Mouse (Mus musculus) MEL (cell line): Measurements from ENCODE around the gene Rbm15.

Experiments
- CHD1 ChIP-seq: IDR thresholded peaks from 2 replicates; pipeline ENCODE4 v1.6.1; 2012; ENCODE audit warnings: low read depth, mild to moderate bottlenecking, inconsistent platforms, low read length, improper control_type of control experiment
- CTCF ChIP-seq, 3 experiments: IDR thresholded peaks in 2 of 3; conservative IDR thresholded peaks in 1 of 3; 2 replicates each; pipeline ENCODE4 v1.5.1; 2011 to 2012; ENCODE audit warnings: low read length in 3 of 3, low read depth in 2 of 3, mild to moderate bottlenecking in 2 of 3, improper control_type of control experiment in 1 of 3, inconsistent platforms in 1 of 3, mixed read lengths in 1 of 3, moderate library complexity in 1 of 3; ENCODE audit not compliant: control insufficient read depth in 1 of 3, insufficient read depth in 1 of 3, poor library complexity in 1 of 3, severe bottlenecking in 1 of 3
- E2F4 ChIP-seq: IDR thresholded peaks from 2 replicates; pipeline ENCODE4 v1.6.1; 2011; ENCODE audit warnings: low read depth, low read length, improper control_type of control experiment, borderline replicate concordance
- EP300 ChIP-seq, 2 experiments: IDR thresholded peaks; 2 replicates each; pipeline ENCODE4 v1.6.1; 2011; ENCODE audit warnings: improper control_type of control experiment in 2 of 2, low read length in 2 of 2, low read depth in 1 of 2, mild to moderate bottlenecking in 1 of 2
- JUND ChIP-seq: IDR thresholded peaks from 2 replicates; pipeline ENCODE4 v1.6.1; 2011; ENCODE audit warnings: low read depth, mild to moderate bottlenecking, improper control_type of control experiment, low read length
- MAFK ChIP-seq: IDR thresholded peaks from 2 replicates; pipeline ENCODE4 v1.6.1; 2011; ENCODE audit warnings: low read depth, mild to moderate bottlenecking, low read length, improper control_type of control experiment, borderline replicate concordance
- MEF2A ChIP-seq: IDR thresholded peaks from 2 replicates; pipeline ENCODE4 v1.6.1; 2014; ENCODE audit warnings: low read depth, mild to moderate bottlenecking, inconsistent platforms, low read length, improper control_type of control experiment; ENCODE audit not compliant: poor library complexity, insufficient replicate concordance, severe bottlenecking; ENCODE audit errors: extremely low read depth
- MXI1 ChIP-seq: IDR thresholded peaks from 2 replicates; pipeline ENCODE4 v1.6.1; 2011; ENCODE audit warnings: mild to moderate bottlenecking, low read depth, low read length, improper control_type of control experiment
- POLR2A ChIP-seq, 2 experiments: IDR thresholded peaks; 2 replicates each; pipeline ENCODE4 v1.6.1; 2011 to 2012; ENCODE audit warnings: low read length in 2 of 2, mild to moderate bottlenecking in 2 of 2, control low read depth in 1 of 2, improper control_type of control experiment in 1 of 2, low read depth in 1 of 2, moderate library complexity in 1 of 2; ENCODE audit not compliant: control insufficient read depth in 1 of 2, insufficient read depth in 1 of 2, poor library complexity in 1 of 2
- TCF12 ChIP-seq: IDR thresholded peaks from 2 replicates; pipeline ENCODE4 v1.6.1; 2014; ENCODE audit warnings: low read depth, mild to moderate bottlenecking, inconsistent platforms, low read length, improper control_type of control experiment, moderate library complexity
- USF2 ChIP-seq, 2 experiments: IDR thresholded peaks; 2 replicates each; pipeline ENCODE4 v1.6.1; 2011 to 2012; ENCODE audit warnings: improper control_type of control experiment in 2 of 2, low read length in 2 of 2, borderline replicate concordance in 1 of 2, inconsistent platforms in 1 of 2, low read depth in 1 of 2, mild to moderate bottlenecking in 1 of 2; ENCODE audit not compliant: insufficient read depth in 1 of 2
- ZC3H11A ChIP-seq: IDR thresholded peaks from 2 replicates; pipeline ENCODE4 v1.6.1; 2012; ENCODE audit warnings: low read depth, mild to moderate bottlenecking, inconsistent platforms, low read length, improper control_type of control experiment

- TF ChIP-seq POLR2A (IDR thresholded peaks at IDR 0.05; ENCODE audit: control insufficient read depth in 1 of 2, insufficient read depth in 1 of 2, low read depth in 1 of 2, low read length in 2 of 2, poor library complexity in 1 of 2) = no peak
- no peak for TF ChIP-seq CTCF (IDR thresholded peaks at IDR 0.05 in 2 of 3, conservative IDR thresholded peaks at IDR 0.05 in 1 of 3; ENCODE audit: control insufficient read depth in 1 of 3, insufficient read depth in 1 of 3, low read depth in 2 of 3, low read length in 3 of 3, poor library complexity in 1 of 3, severe bottlenecking in 1 of 3)
- no peak for TF ChIP-seq MXI1
- TF ChIP-seq JUND = no peak
- no peak for TF ChIP-seq MAFK
- no peak for TF ChIP-seq MEF2A
- TF ChIP-seq TCF12 = no peak
- no peak for TF ChIP-seq USF2 (IDR thresholded peaks at IDR 0.05; ENCODE audit: borderline replicate concordance in 1 of 2, insufficient read depth in 1 of 2, low read depth in 1 of 2, low read length in 2 of 2)
- TF ChIP-seq CHD1 = no peak
- no peak for TF ChIP-seq ZC3H11A
- no peak for TF ChIP-seq EP300 (IDR thresholded peaks at IDR 0.05; ENCODE audit: low read depth in 1 of 2, low read length in 2 of 2)
- TF ChIP-seq E2F4 = no peak
Observed at GRCm38 (mm10) chr3:107363391-107363790, 29.9 kb upstream of the Rbm15 start.
